In the genomic region with DNA sequence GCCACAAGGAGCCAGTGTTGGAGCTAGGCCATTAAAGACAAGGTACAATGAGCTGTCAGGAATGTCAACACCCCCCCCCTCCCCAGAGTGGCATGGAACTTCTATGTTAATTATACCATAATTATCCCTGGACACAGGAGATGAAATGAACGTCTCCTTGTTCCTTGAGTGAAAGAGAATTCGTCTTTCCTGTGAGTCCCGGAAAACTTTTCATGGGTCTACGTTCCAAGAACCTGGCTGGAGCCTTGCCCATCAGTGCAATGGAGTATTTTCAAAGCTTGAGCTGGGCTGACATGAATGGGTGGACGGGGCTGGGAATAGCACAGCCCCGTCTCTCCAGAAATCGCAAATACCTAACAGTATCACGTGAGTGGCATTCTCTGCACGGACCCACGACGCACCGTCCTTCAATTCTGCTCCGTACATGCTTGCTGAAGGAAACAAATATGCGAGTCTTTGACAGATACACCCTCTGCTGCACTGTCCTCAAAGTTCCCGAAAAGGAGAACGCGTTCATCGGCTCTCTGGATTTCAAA, we compare ENCODE assay signal across 17 mouse cellular contexts.
"Had no signal": no experiment of that assay in that cellular context is flagged by ENCODE, and none has a peak within 500 bp of the region (broad histone marks: within the 10 kb centered on the region; RNA-seq: fewer than 3 reads in every experiment).

No protein-coding gene starts in this region.

- H3K4me3 ChIP-seq: limb, embryonic 10.5 days; limb, embryonic 13.5 days; liver, embryonic 13.5 days; midbrain, embryonic 12.5 days; myocyte; neural tube, embryonic 13.5 days had no signal

- DNase-seq: kidney, adult 18-20 months; kidney, adult 9 months; kidney, postnatal 14 days; kidney, postnatal 4 days; liver, embryonic 13.5 days; lung, adult 2 months; lung, postnatal 14 days; lung, postnatal 4 days; retina, postnatal 1 day; thymus, postnatal 25 days had no signal

- H3K9me3 ChIP-seq: limb, embryonic 10.5 days; limb, embryonic 13.5 days; liver, embryonic 13.5 days; midbrain, embryonic 12.5 days; neural tube, embryonic 13.5 days had no signal

- H3K4me1 ChIP-seq: limb, embryonic 10.5 days; limb, embryonic 13.5 days; liver, embryonic 13.5 days; neural tube, embryonic 13.5 days had no signal

- H3K36me3 ChIP-seq: limb, embryonic 10.5 days; limb, embryonic 13.5 days; liver, embryonic 13.5 days; midbrain, embryonic 12.5 days; neural tube, embryonic 13.5 days had no signal

- ATAC-seq: midbrain, embryonic 16.5 days had no signal

- H3K27me3 ChIP-seq: limb, embryonic 13.5 days; liver, embryonic 13.5 days; midbrain, embryonic 12.5 days; neural tube, embryonic 13.5 days had no signal

- H3K4me2 ChIP-seq: limb, embryonic 13.5 days; liver, embryonic 13.5 days; midbrain, embryonic 12.5 days; neural tube, embryonic 13.5 days had no signal

- H3K9ac ChIP-seq: limb, embryonic 13.5 days; liver, embryonic 13.5 days; midbrain, embryonic 12.5 days; neural tube, embryonic 13.5 days had no signal

- H3K27ac ChIP-seq: limb, embryonic 10.5 days; limb, embryonic 13.5 days; liver, embryonic 13.5 days; midbrain, embryonic 12.5 days; neural tube, embryonic 13.5 days; stomach, postnatal 0 days had no signal
